Mouse (Mus musculus) frontal cortex, adult (tissue): ENCODE results near the gene Scgb1b3.

Experiments used
- ATAC-seq: cut with Nextera tagmentation; 2 replicates; pipeline ENCODE4 v1.9.2; 2017; ENCODE audit warnings: mild to moderate bottlenecking, moderate library complexity, mixed read lengths; ENCODE audit not compliant: low TSS enrichment

Gene Scgb1b3

DNA sequence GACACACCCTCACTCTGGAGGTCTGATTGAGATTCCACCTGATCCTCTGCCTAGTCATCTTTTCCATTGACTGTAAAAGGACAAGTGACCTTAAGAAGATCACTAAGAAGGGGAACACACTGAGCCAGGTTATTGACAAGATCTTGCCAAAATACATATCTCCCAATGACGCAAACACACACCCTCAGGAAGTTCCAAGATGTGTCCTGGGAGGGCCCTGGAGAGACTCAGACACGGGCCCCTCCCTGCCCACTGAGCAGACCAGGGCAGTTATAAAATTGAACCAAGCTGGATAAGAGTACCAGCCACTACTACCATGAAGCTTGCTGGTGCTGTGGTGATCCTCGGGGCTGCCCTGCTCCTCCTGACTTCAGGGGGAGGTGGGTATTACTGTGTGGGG is at the start of gene Scgb1b3:
Scgb1b3 (plus strand) TSS at position 301 of the 400 bp plus-strand sequence.
- no peak for ATAC-seq

DNA sequence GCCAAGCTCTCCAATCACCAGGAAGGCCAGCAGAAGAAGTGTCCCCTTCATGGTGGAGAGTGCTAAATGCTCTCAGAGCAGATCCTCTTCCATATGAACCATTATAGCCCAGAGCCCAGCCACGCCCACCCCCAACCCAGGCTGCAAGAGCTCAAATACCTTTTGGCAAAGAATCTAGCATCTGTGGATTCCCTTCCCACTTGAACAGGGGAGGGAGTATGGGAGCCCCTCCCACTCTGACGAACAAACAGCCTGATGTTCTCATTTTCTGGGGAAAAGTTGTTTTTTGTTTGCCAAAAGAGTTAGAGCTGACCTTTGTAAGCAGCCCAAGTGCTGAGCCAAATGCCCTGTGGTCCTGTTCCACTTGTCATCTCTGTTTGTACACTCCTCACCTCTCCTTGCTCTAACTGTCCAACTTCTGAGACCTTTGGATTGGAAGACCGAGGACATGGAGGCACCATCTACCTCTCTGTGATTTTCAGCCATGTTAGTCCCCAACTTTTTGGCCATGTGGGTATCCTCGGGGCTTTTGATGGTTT is 13.3 kb upstream of the Scgb1b3 start, which contains the start of gene Scgb2b3:
Scgb2b3 (minus strand) TSS at position 51 of the 539 bp plus-strand sequence.
- ATAC-seq, result no peak
